Mouse (Mus musculus) hindbrain, embryonic 14.5 days (tissue): ENCODE results near the gene Steap3. TPM values are rescaled to one million over a fixed set of nuclear protein-coding genes. Genes with fewer than 3 reads are reported as not detected.

Experiments
- ATAC-seq: fragments of 200-750 bp; cut with Nextera tagmentation; 2 replicates; pipeline ENCODE4 v1.8.0; 2017; ENCODE audit warnings: moderate number of reproducible peaks, mild to moderate bottlenecking, moderate TSS enrichment, moderate library complexity; ENCODE audit not compliant: low FRiP score
- DNase-seq: peaks from one replicate; pipeline ENCODE4 v3.0.0-alpha.2; 2015; ENCODE audit warnings: low spot score
- H3K27ac ChIP-seq: fragments of 300-500 bp; sonication (generic); 2 replicates; pipeline ENCODE4 v1.5.1; 2014; ENCODE audit warnings: mild to moderate bottlenecking, moderate library complexity
- H3K27me3 ChIP-seq: fragments of 300-500 bp; sonication (generic); 2 replicates; pipeline ENCODE4 v1.6.1; 2014; ENCODE audit warnings: mild to moderate bottlenecking, low read length, mixed read lengths; ENCODE audit not compliant: control insufficient read depth, insufficient read depth
- H3K36me3 ChIP-seq: fragments of 300-500 bp; sonication (generic); replicated peaks from 2 replicates; pipeline ENCODE4 v1.6.1; 2014; ENCODE audit not compliant: control insufficient read depth, insufficient read depth
- H3K4me1 ChIP-seq: fragments of 300-500 bp; sonication (generic); replicated peaks from 2 replicates; pipeline ENCODE4 v1.6.1; 2014; ENCODE audit warnings: antibody characterized with exemption, low read length, mixed read lengths; ENCODE audit not compliant: control insufficient read depth, insufficient read depth
- H3K4me2 ChIP-seq: fragments of 300-500 bp; sonication (generic); replicated peaks from 2 replicates; pipeline ENCODE4 v1.6.1; 2014; ENCODE audit warnings: mild to moderate bottlenecking, moderate library complexity
- H3K4me3 ChIP-seq: fragments of 300-500 bp; sonication (generic); replicated peaks from 2 replicates; pipeline ENCODE4 v1.5.1; 2014; ENCODE audit warnings: mild to moderate bottlenecking, low read length
- H3K9ac ChIP-seq: fragments of 300-500 bp; sonication (generic); 2 replicates; pipeline ENCODE4 v1.6.1; 2014
- H3K9me3 ChIP-seq: fragments of 300-500 bp; sonication (generic); 2 replicates; pipeline ENCODE4 v1.6.1; 2016; ENCODE audit warnings: low read length; ENCODE audit not compliant: control insufficient read depth
- WGBS: fragments of 180-500 bp; shearing (Covaris S2); extraction: QIAGEN DNeasy Blood & Tissue Kit; methylation state at CpG from one replicate; pipeline ENCODE4 v1.1.7; 2014; 5-methylcytosine and 5-hydroxymethylcytosine counted together
- polyA plus RNA-seq: library from polyadenylated mRNA; unstranded; fragments of >200 nt; fragmentation: Nextera tagmentation; extraction: Ambion mirVana; gene quantifications from 2 replicates; pipeline ENCODE4 v1.2.1, GENCODE M21; 2014

Gene Steap3
- polyA plus RNA-seq, 1 experiment from 2014 or later, result 2.7 TPM

GRCm38 (mm10) chr1:120186204-120186603 is 86.3 kb downstream of the Steap3 start:
- no peak for ATAC-seq
- H3K36me3 ChIP-seq, result no peaks in the 10 kb centered on the region
- no peak overlapping the region for H3K4me3 ChIP-seq
- no peaks in the 10 kb centered on the region for H3K9me3 ChIP-seq
- no peak for DNase-seq
- no peak overlapping the region for H3K9ac ChIP-seq
- H3K4me1 ChIP-seq, result no peaks in the 10 kb centered on the region
- WGBS, result 60% methylated on average over 6 of the region's 6 CpGs
- H3K27me3 ChIP-seq, result no peaks in the 10 kb centered on the region
- no peak overlapping the region for H3K27ac ChIP-seq
- H3K4me2 ChIP-seq, result no peak overlapping the region

- no peak for ATAC-seq
- 91% methylated on average over 8 of the region's 8 CpGs for WGBS
- no peaks in the 10 kb centered on the region for H3K27me3 ChIP-seq
These were observed 95.4 kb downstream of the Steap3 start for GRCm38 (mm10) chr1:120177141-120177540.

GRCm38 (mm10) chr1:120176313-120176712 is 96.2 kb downstream of the Steap3 start:
- no peak overlapping the region for H3K4me3 ChIP-seq
- DNase-seq, result no peak
- no peaks in the 10 kb centered on the region for H3K27me3 ChIP-seq
- no peaks in the 10 kb centered on the region for H3K4me1 ChIP-seq
- H3K9ac ChIP-seq, result no peak overlapping the region
- ATAC-seq, result no peak
- H3K9me3 ChIP-seq, result no peaks in the 10 kb centered on the region
- no peak overlapping the region for H3K27ac ChIP-seq
- H3K4me2 ChIP-seq, result no peak overlapping the region
- 50% methylated on average over 14 of the region's 14 CpGs for WGBS
- H3K36me3 ChIP-seq, result no peaks in the 10 kb centered on the region

More at GRCm38 (mm10) chr1:120177141-120177540, 95.4 kb downstream of the Steap3 start:
- DNase-seq, result no peak
- H3K4me2 ChIP-seq, result no peak overlapping the region
- H3K4me3 ChIP-seq, result no peak overlapping the region
- no peaks in the 10 kb centered on the region for H3K4me1 ChIP-seq
- H3K9ac ChIP-seq, result no peak overlapping the region
- no peaks in the 10 kb centered on the region for H3K9me3 ChIP-seq
- H3K36me3 ChIP-seq, result no peaks in the 10 kb centered on the region
- H3K27ac ChIP-seq, result no peak overlapping the region

GRCm38 (mm10) chr1:120174991-120175390 is 97.5 kb downstream of the Steap3 start:
- no peaks in the 10 kb centered on the region for H3K27me3 ChIP-seq
- H3K4me2 ChIP-seq, result no peak overlapping the region
- H3K27ac ChIP-seq, result no peak overlapping the region
- H3K4me3 ChIP-seq, result no peak overlapping the region
- no peaks in the 10 kb centered on the region for H3K9me3 ChIP-seq
- H3K4me1 ChIP-seq, result no peaks in the 10 kb centered on the region
- DNase-seq (no peak), ATAC-seq (no peak)
- no peak overlapping the region for H3K9ac ChIP-seq
- 76% methylated on average over 4 of the region's 4 CpGs for WGBS
- no peaks in the 10 kb centered on the region for H3K36me3 ChIP-seq

- ATAC-seq, result peak; percentile 77
- no peaks in the 10 kb centered on the region for H3K9me3 ChIP-seq
- DNase-seq, result peak; percentile 70
These were observed 100.5 kb downstream of the Steap3 start for GRCm38 (mm10) chr1:120171819-120172521.

GRCm38 (mm10) chr1:120170307-120170706 is 102.2 kb downstream of the Steap3 start:
- no peaks in the 10 kb centered on the region for H3K36me3 ChIP-seq

More at GRCm38 (mm10) chr1:120171819-120172521, 100.5 kb downstream of the Steap3 start:
- WGBS, result 57% methylated on average over 5 of the region's 5 CpGs
- no peaks in the 10 kb centered on the region for H3K4me1 ChIP-seq
- no peak overlapping the region for H3K4me3 ChIP-seq
- no peaks in the 10 kb centered on the region for H3K27me3 ChIP-seq
- H3K4me2 ChIP-seq, result no peak overlapping the region
- no peak overlapping the region for H3K9ac ChIP-seq
- H3K36me3 ChIP-seq, result no peaks in the 10 kb centered on the region
- no peak overlapping the region for H3K27ac ChIP-seq

GRCm38 (mm10) chr1:120168674-120169073 is 103.8 kb downstream of the Steap3 start:
- H3K9ac ChIP-seq, result no peak overlapping the region
- H3K27me3 ChIP-seq, result no peaks in the 10 kb centered on the region
- H3K4me1 ChIP-seq, result no peaks in the 10 kb centered on the region
- H3K4me2 ChIP-seq, result no peak overlapping the region
- 95% methylated on average over 7 of the region's 7 CpGs for WGBS
- ATAC-seq, result no peak
- H3K27ac ChIP-seq, result no peak overlapping the region
- H3K9me3 ChIP-seq, result no peaks in the 10 kb centered on the region
- H3K36me3 ChIP-seq, result no peaks in the 10 kb centered on the region
- no peak for DNase-seq
- H3K4me3 ChIP-seq, result no peak overlapping the region

More at GRCm38 (mm10) chr1:120170307-120170706, 102.2 kb downstream of the Steap3 start:
- no peaks in the 10 kb centered on the region for H3K9me3 ChIP-seq
- H3K4me2 ChIP-seq, result no peak overlapping the region
- no peak overlapping the region for H3K9ac ChIP-seq
- no peak for DNase-seq
- no peaks in the 10 kb centered on the region for H3K4me1 ChIP-seq
- no peaks in the 10 kb centered on the region for H3K27me3 ChIP-seq
- H3K27ac ChIP-seq, result no peak overlapping the region
- no peak for ATAC-seq
- H3K4me3 ChIP-seq, result no peak overlapping the region
- WGBS, result 82% methylated on average over 7 of the region's 7 CpGs

GRCm38 (mm10) chr1:120168016-120168415 is 104.5 kb downstream of the Steap3 start:
- no peaks in the 10 kb centered on the region for H3K36me3 ChIP-seq
- no peak overlapping the region for H3K4me2 ChIP-seq
- H3K9ac ChIP-seq, result no peak overlapping the region
- H3K27ac ChIP-seq, result no peak overlapping the region
- H3K4me1 ChIP-seq, result no peaks in the 10 kb centered on the region
- H3K9me3 ChIP-seq, result no peaks in the 10 kb centered on the region
- DNase-seq (no peak), ATAC-seq (no peak)
- H3K27me3 ChIP-seq, result no peaks in the 10 kb centered on the region
- 66% methylated on average over 4 of the region's 4 CpGs for WGBS
- H3K4me3 ChIP-seq, result no peak overlapping the region

- Histone ChIP-seq H3K27ac (no peak overlapping the region), H3K4me3 (no peak overlapping the region), H3K9me3 (no peaks in the 10 kb centered on the region), H3K9ac (no peak overlapping the region), H3K4me2 (no peak overlapping the region), H3K4me1 (no peaks in the 10 kb centered on the region), H3K27me3 (no peaks in the 10 kb centered on the region), H3K36me3 (no peaks in the 10 kb centered on the region)
- no peak for DNase-seq
- no peak for ATAC-seq
- 78% methylated on average over 1 of the region's 1 CpGs for WGBS
These were observed 109.9 kb downstream of the Steap3 start for GRCm38 (mm10) chr1:120162616-120163015.
